Mouse (Mus musculus): Measurements from ENCODE around the gene Cyp2c39. TPM values are rescaled to one million over a fixed set of nuclear protein-coding genes. Genes with fewer than 3 reads are reported as not detected.
"Not testable (repeated sequence)": the region's sequence is repeated elsewhere in the genome, so short reads cannot be mapped to it uniquely, and the experiment has no call there.

Gene Cyp2c39
- total RNA-seq (2021): not detected
- long read RNA-seq, experiment 1: 0 reads
- long read RNA-seq, experiment 2: 0 reads

DNA sequence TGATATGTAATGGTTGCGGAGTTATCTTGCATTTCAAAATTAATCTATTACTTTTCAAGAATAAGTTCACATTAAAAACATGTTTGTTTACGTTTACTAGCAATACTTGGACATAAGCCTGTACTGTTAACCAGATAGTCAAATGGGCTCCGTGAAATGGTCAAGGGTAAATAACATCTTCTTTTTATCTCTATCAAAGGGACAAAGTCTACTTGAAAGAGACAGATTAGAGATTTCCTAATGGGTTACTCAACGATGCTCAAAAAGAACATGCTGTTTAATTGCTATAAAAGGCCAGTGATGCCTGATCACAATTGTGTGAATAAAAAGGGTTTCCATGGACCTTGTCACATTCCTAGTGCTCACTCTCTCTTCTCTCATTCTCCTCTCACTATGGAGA, at the start of gene Cyp2c39:
Cyp2c39 (plus strand) TSS at position 329 of the 400 bp plus-strand sequence.
- intact Hi-C loops (cut with DNase I; ENCODE audit: low total_unique reads): no loop called here
- DNase-seq: no peak

DNA sequence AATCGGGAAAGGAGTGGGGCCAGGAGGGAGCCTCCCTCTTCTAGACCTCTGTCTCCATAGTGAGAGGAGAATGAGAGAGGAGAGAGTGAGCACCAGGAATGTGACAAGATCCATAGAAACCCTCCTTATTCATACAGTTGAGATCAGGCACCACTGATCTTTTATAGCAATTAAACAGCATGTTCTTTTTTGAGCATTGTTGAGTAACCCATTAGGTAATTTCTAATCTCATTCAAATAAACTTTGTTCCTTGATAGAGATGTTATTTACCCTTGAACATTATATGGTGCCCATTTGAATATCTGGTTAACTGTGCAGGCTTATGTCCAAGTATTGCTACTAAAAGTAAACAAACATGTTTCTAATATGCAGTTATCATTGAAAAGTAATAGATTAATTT, 47.7 kb upstream of the Cyp2c39 start, which contains the start of gene Cyp2c38:
Cyp2c38 (minus strand) TSS at position 135 of the 400 bp plus-strand sequence.
- intact Hi-C loops (cut with DNase I; ENCODE audit: low total_unique reads): no loop called here
- DNase-seq: no peak

DNA sequence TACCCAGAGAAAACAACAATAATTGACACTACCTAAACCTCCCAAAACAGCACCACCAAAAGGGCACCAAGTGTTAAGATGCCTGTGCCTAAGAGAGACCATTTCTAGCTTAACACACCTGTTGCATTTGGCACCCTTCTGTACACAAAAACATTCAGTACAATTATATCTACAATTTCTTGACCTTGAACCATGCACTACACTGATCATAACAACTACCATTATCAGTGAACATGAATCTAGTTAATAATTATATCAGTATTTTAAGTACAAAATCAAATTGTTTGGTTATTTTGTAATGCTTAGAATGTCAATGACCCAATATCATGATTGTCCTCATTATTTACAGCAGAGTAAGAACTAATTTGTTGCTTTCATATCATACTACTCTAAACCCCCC, 46.7 kb upstream of the Cyp2c39 start:
- intact Hi-C loops (cut with DNase I; ENCODE audit: low total_unique reads): no loop called here
- no peak for DNase-seq

DNA sequence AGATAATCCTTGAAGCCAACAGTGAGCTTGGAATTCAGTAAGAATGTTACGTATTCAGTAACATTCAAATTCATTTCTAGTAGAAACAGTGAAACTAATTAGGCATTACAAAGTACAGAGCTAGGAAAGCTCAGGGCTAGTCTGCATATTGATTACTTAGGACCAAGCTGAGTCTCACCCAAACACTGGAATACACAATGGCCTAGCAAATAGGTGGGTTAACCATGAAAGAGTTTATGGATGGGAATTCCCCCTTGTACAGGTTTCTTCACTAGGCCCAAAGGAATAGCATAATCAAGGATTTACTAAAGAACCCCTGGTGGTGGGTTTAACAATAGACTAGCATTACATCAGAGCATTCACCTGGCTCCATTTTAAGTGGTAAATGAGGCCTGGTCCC, 26.7 kb upstream of the Cyp2c39 start:
- intact Hi-C loops (cut with DNase I; ENCODE audit: low total_unique reads); DNase-seq: not testable (repeated sequence)

DNA sequence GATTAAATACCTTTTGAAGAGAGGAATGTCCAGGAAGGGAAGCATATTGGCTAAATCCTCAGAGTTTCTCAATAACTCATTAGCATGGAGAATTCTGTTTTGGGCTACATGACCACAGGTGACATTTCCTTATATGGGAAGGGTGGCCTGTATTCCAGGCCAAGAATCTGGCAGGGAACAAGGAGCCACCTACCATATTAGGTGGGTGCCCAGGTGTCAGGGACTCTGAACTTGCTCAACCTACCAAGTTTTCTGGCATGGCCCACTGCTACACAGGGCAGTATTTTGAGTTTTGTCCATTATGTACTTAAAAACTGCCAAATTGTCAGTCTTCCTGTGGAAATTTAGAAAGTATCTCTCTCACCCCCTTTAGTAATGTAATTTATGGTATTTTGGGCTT, 4.3 kb upstream of the Cyp2c39 start:
- intact Hi-C loops (cut with DNase I; ENCODE audit: low total_unique reads): no loop called here

DNA sequence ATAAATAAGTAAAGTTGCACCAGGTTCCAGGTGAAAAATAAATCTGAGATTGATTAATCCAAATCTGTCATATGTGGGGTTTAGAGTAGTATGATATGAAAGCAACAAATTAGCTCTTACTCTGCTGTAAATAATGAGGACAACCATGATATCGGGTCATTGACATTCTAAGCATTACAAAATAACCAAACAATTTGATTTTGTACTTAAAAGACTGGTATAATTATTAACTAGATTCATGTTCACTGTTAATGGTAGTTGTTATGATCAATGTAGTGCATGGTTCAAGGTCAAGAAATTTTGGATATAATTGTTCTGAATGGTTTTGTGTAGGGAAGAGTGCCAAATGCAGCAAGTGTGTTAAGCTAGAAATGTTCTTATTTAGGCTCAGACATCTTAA, 1.1 kb upstream of the Cyp2c39 start:
- intact Hi-C loops (cut with DNase I; ENCODE audit: low total_unique reads): no loop called here
- DNase-seq: no peak

More for the DNA sequence above, 4.3 kb upstream of the Cyp2c39 start:
- DNase-seq: no peak

Other genes starting within 250 kb of the Cyp2c39 start
- gene Cyp2c29, start 241.5 kb upstream of the Cyp2c39 start, total RNA-seq (2021): not detected
- not detected for gene Cyp2c38, start 47.8 kb upstream of the Cyp2c39 start, total RNA-seq (2021)
- gene Cyp2c67, start 138.2 kb downstream of the Cyp2c39 start, total RNA-seq (2021): not detected
- not detected for gene Cyp2c68, start 230.2 kb downstream of the Cyp2c39 start, total RNA-seq (2021)

Measured in gastrocnemius, postnatal 14 days (tissue).